Mouse (Mus musculus) neutrophil, adult 65 days (primary cell): Measurements from ENCODE around the gene Hs3st6. TPM values are rescaled to one million over a fixed set of nuclear protein-coding genes. Genes with fewer than 3 reads are reported as not detected.

Experiments used
- total RNA-seq: library from RNA; stranded (reverse); gene quantifications from 2 replicates; pipeline ENCODE4 v1.2.4, GENCODE M21; 2023

The Hs3st6 gene
- 0.51 and 0.70 TPM in 2 replicates for total RNA-seq

GRCm38 (mm10) chr17:24752415-24753394 is at the start of gene Hs3st6:
TSS of gene Hs3st6 (plus strand) at chr17:24752988.

GRCm38 (mm10) chr17:24706982-24707800 is 45.6 kb upstream of the Hs3st6 start, which contains the start of gene Tbl3:
TSS of gene Tbl3 (minus strand) at chr17:24707660.

GRCm38 (mm10) chr17:24717943-24718342 is 34.8 kb upstream of the Hs3st6 start, which contains the start of the genes Rnf151 and Rps2:
TSS of gene Rnf151 (minus strand) at chr17:24718063.
TSS of gene Rps2 (plus strand) at chr17:24718116.

GRCm38 (mm10) chr17:24724184-24724583 is 28.6 kb upstream of the Hs3st6 start, which contains the start of gene Ndufb10:
TSS of gene Ndufb10 (minus strand) at chr17:24724478.

DNA sequence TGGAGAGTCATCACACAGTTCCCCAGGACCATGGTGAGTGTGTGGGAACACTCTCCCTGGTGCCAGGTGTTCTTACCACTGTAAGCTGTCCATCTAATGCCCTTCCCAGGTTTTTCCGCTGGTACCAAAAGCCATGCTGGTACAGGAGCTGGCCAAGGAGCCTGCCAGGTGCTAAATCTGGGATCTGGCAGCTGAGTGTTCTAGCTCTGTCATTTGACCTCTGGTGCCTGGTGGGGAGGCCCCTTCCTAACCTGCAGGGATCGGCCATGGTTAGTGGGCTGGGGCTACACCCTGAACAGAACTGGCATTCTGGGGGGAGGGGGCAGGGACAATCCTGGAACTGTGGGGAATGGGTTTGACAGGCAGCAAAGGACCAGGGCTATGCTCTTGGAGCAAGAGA is 25.2 kb upstream of the Hs3st6 start, which contains the start of gene Rpl3l:
Rpl3l (plus strand) TSS at position 203 of the 400 bp plus-strand sequence.

GRCm38 (mm10) chr17:24736330-24737051 is 16.3 kb upstream of the Hs3st6 start, which contains the start of gene Msrb1:
TSS of gene Msrb1 (plus strand) at chr17:24736642.

DNA sequence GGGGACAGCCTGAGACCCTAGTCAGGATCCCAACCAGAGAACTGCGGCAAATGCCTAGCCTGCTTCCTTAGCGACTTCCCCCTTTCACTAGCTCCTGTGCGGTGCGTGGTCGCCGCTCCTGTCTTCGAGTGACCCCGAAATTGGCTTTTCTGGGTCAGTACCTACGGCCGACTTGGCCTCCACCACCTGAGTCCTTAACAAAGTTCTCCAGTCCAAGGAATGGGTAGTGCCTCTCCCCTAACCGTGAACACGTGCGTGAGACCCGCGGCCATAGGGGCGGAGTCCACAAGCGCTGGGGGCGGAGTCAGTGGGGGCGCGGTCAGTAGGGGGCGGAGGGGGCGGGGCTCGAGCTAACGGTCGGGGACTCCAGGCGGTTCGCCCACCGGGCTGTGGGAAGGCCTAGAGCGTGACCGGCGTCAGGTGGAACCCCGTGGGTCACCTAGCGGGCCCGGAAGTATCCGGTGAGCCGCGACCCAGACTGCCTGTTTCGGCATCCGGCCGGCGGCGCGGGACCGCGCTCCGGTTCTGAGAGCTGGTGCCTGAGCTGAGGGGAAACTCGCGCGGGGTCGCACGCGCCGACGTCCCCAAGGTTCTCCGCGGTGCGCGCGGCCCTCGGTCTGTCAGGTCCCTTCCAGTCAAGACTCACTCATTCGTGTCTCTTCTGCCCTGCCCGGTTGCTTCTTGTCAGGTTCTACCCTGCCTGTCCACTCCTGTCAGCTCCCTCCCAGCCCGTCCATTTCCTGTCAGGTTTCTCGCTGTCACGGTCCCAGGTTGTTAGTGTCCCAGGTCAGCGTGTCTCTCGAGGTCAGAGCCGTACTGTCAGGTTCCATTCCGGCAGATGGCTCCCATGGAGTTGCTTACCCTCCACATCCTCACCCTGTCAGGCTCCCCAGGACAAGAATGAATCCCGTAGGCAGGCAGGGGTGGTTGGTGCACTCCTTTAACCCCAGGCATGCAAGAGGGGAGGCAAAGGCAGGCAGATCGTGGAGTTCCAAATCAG is 51.5 kb downstream of the Hs3st6 start, which contains the start of gene Meiob:
Meiob (plus strand) TSS at position 338 of the 1,000 bp plus-strand sequence.

Other genes with a start within 250 kb of the Hs3st6 start
- 123 and 145 TPM in 2 replicates for gene Traf7, start 225.1 kb upstream of the Hs3st6 start, total RNA-seq
- gene Rab26, start 218.8 kb upstream of the Hs3st6 start, total RNA-seq, result 0.38 TPM in 1 of 2 replicates, not detected in the other
- gene Pkd1, start 203.2 kb upstream of the Hs3st6 start, total RNA-seq, result 15.6 and 23.9 TPM in 2 replicates
- 41.1 and 43.3 TPM in 2 replicates for gene Tsc2, start 120.4 kb upstream of the Hs3st6 start, total RNA-seq
- 0.88 and 1.5 TPM in 2 replicates for gene Nthl1, start 120.3 kb upstream of the Hs3st6 start, total RNA-seq
- gene Slc9a3r2, start 102.7 kb upstream of the Hs3st6 start, total RNA-seq, result 3.0 and 3.3 TPM in 2 replicates
- gene Npw, start 94.5 kb upstream of the Hs3st6 start, total RNA-seq, result not detected in 2 replicates
- 21.0 and 25.1 TPM in 2 replicates for gene Zfp598, start 83.3 kb upstream of the Hs3st6 start, total RNA-seq
- not detected in 2 replicates for gene Syngr3, start 63.0 kb upstream of the Hs3st6 start, total RNA-seq
- gene Gfer, start 56.8 kb upstream of the Hs3st6 start, total RNA-seq, result 3.9 and 4.5 TPM in 2 replicates
- 0.57 and 1.5 TPM in 2 replicates for gene Noxo1, start 56.8 kb upstream of the Hs3st6 start, total RNA-seq
- gene Tbl3, start 45.3 kb upstream of the Hs3st6 start, total RNA-seq, result 9.5 and 12.4 TPM in 2 replicates
- not detected in 2 replicates for gene Rnf151, start 34.9 kb upstream of the Hs3st6 start, total RNA-seq
- 399 and 442 TPM in 2 replicates for gene Rps2, start 34.9 kb upstream of the Hs3st6 start, total RNA-seq
- 61.5 and 73.8 TPM in 2 replicates for gene Ndufb10, start 28.5 kb upstream of the Hs3st6 start, total RNA-seq
- 1.9 and 2.1 TPM in 2 replicates for gene Rpl3l, start 25.2 kb upstream of the Hs3st6 start, total RNA-seq
- gene Msrb1, start 16.3 kb upstream of the Hs3st6 start, total RNA-seq, result 1,300 and 1,322 TPM in 2 replicates
- not detected in 2 replicates for gene Meiob, start 51.3 kb downstream of the Hs3st6 start, total RNA-seq
- gene Hagh, start 87.2 kb downstream of the Hs3st6 start, total RNA-seq, result 34.8 and 35.3 TPM in 2 replicates
- gene Fahd1, start 97.4 kb downstream of the Hs3st6 start, total RNA-seq, result 1.5 and 2.2 TPM in 2 replicates
- 0.32 and 0.36 TPM in 2 replicates for gene Igfals, start 113.0 kb downstream of the Hs3st6 start, total RNA-seq
- 51.2 and 59.0 TPM in 2 replicates for gene Nubp2, start 133.4 kb downstream of the Hs3st6 start, total RNA-seq
- 25.3 and 35.4 TPM in 2 replicates for gene Spsb3, start 133.7 kb downstream of the Hs3st6 start, total RNA-seq
- gene Eme2, start 142.1 kb downstream of the Hs3st6 start, total RNA-seq, result 10.1 and 11.6 TPM in 2 replicates
- gene Mrps34, start 142.1 kb downstream of the Hs3st6 start, total RNA-seq, result 12.9 and 15.4 TPM in 2 replicates
- gene Nme3, start 143.5 kb downstream of the Hs3st6 start, total RNA-seq, result 15.7 and 16.5 TPM in 2 replicates
- 70.4 and 91.3 TPM in 2 replicates for gene Mapk8ip3, start 184.0 kb downstream of the Hs3st6 start, total RNA-seq
- gene Jpt2, start 207.7 kb downstream of the Hs3st6 start, total RNA-seq, result 26.3 and 30.8 TPM in 2 replicates